In genomic region chr11:58301057-58301456, GRCm38 (mm10) we compare ENCODE assay signal across 8 mouse cellular contexts. TPM values are rescaled to one million over a fixed set of nuclear protein-coding genes. Genes with fewer than 3 reads are reported as not detected.
DNase-seq lines count a peak whose midpoint lies in the region; ATAC-seq and TF ChIP-seq lines count a peak whose summit lies in the region.

No protein-coding gene starts in this region.

- DNase-seq in MEL-GATA-1-ER (ENCODE audit: extremely low read depth, low read depth) = peak; percentile 78
- DNase-seq in cerebellum, adult 2 months = peak; percentile 64 to 74
- peak; percentile 75 to 78 for DNase-seq in heart, postnatal 36 days
- DNase-seq in layer of hippocampus, adult 2 months (ENCODE audit: low spot score in 2 of 2) = peak; percentile 70 to 83
- DNase-seq in lung, adult 2 months = peak; percentile 75
- DNase-seq in thymus, postnatal 10 days (ENCODE audit: low spot score in 2 of 2) = peak; percentile 43 to 52

- ATAC-seq in forebrain, embryonic 16.5 days = peak; percentile 16

- intact Hi-C loops in heart, postnatal 36 days (cut with DNase I) = loop anchor here (2.0 to 5.0 kb wide), 4 partner anchors 64 to 336 kb away; partner anchors contain the start of gene Mrpl22

- no peaks in the 10 kb centered on the region for H3K4me1 ChIP-seq in cerebellum, adult 2 months (ENCODE audit: control insufficient read depth, insufficient read depth, low read length)
- peaks cover 3% of the 10 kb centered on the region for H3K4me1 ChIP-seq in forebrain, embryonic 16.5 days (replicated peaks; ENCODE audit: control insufficient read depth, insufficient read depth, low read length)
- H3K4me1 ChIP-seq in lung, adult 2 months (ENCODE audit: control insufficient read depth, insufficient read depth, low read length) = peaks cover 5% of the 10 kb centered on the region
- H3K4me1 ChIP-seq in olfactory bulb, adult 2 months (ENCODE audit: control insufficient read depth, insufficient read depth, low read length) = peaks cover 2% of the 10 kb centered on the region

- no peak overlapping the region for H3K27ac ChIP-seq in cerebellum, adult 2 months (ENCODE audit: insufficient read depth, low read length)
- H3K27ac ChIP-seq in forebrain, embryonic 16.5 days (ENCODE audit: low read length) = peak overlapping the region; percentile 42
- peak overlapping the region; percentile 85 for H3K27ac ChIP-seq in layer of hippocampus, adult 2 months
- no peak overlapping the region for H3K27ac ChIP-seq in olfactory bulb, adult 2 months (ENCODE audit: insufficient read depth, low read depth, low read length)

- H3K9me3 ChIP-seq in forebrain, embryonic 16.5 days (ENCODE audit: control insufficient read depth, low read length) = no peaks in the 10 kb centered on the region

- 17% methylated on average over 13 of the region's 13 CpGs for WGBS in cerebellum, adult 2 months
- 9% methylated on average over 13 of the region's 13 CpGs for WGBS in forebrain, embryonic 16.5 days
- WGBS in lung, adult 2 months = 14% methylated on average over 13 of the region's 13 CpGs
- WGBS in olfactory bulb, adult 2 months = 13% methylated on average over 13 of the region's 13 CpGs

- peak overlapping the region; percentile 53 for H3K4me2 ChIP-seq in forebrain, embryonic 16.5 days (ENCODE audit: low read length)

- no peaks in the 10 kb centered on the region for H3K27me3 ChIP-seq in cerebellum, adult 2 months (ENCODE audit: control insufficient read depth, insufficient read depth, low read length)
- no peaks in the 10 kb centered on the region for H3K27me3 ChIP-seq in forebrain, embryonic 16.5 days (replicated peaks; ENCODE audit: control insufficient read depth, insufficient read depth, low read length)

- peak overlapping the region; percentile 85 for H3K4me3 ChIP-seq in cerebellum, adult 2 months (replicated peaks; ENCODE audit: insufficient read depth, low read depth, low read length)
- H3K4me3 ChIP-seq in forebrain, embryonic 16.5 days (replicated peaks; ENCODE audit: low read length) = peak overlapping the region; percentile 41
- H3K4me3 ChIP-seq in layer of hippocampus, adult 2 months = peak overlapping the region; percentile 56
- H3K4me3 ChIP-seq in lung, adult 2 months (replicated peaks; ENCODE audit: extremely low read depth, low read depth, low read length) = peak overlapping the region; percentile 62
- H3K4me3 ChIP-seq in olfactory bulb, adult 2 months (ENCODE audit: insufficient read depth, low read depth, low read length) = peak overlapping the region; percentile 21; the same call in 1 of the 2 replicates

- TF ChIP-seq POLR2A in cerebellum, adult 2 months (IDR thresholded peaks at IDR 0.05; ENCODE audit: borderline replicate concordance, insufficient read depth, low read length) = no peak
- TF ChIP-seq POLR2A in lung, adult 2 months (IDR thresholded peaks at IDR 0.05; ENCODE audit: borderline replicate concordance, extremely low read depth, low read depth, low read length) = no peak
- TF ChIP-seq POLR2A in olfactory bulb, adult 2 months (IDR thresholded peaks at IDR 0.05; ENCODE audit: insufficient read depth, low read depth, low read length) = no peak

- no peaks in the 10 kb centered on the region for H3K36me3 ChIP-seq in forebrain, embryonic 16.5 days (ENCODE audit: control insufficient read depth, insufficient read depth)

- TF ChIP-seq CTCF in cerebellum, adult 2 months (IDR thresholded peaks at IDR 0.05; ENCODE audit: borderline replicate concordance, insufficient read depth, low read depth, low read length) = peak; percentile 58
- peak; percentile 78 for TF ChIP-seq CTCF in layer of hippocampus, adult 2 months (conservative IDR thresholded peaks at IDR 0.05)
- peak; percentile 69 for TF ChIP-seq CTCF in lung, adult 2 months (IDR thresholded peaks at IDR 0.05; ENCODE audit: insufficient read depth, low read length)
- TF ChIP-seq CTCF in olfactory bulb, adult 2 months (IDR thresholded peaks at IDR 0.05; ENCODE audit: insufficient read depth, low read depth, low read length) = peak; percentile 70

- peak overlapping the region; percentile 14; the same call in 1 of the 2 replicates for H3K9ac ChIP-seq in forebrain, embryonic 16.5 days (replicated peaks; ENCODE audit: low read depth, low read length)

RNA-seq across cellular contexts. Expression of gene Zfp692, which starts 5.8 kb away (rescaled TPM):
- 74.5 and 81.1 TPM in 2 replicates for polyA plus RNA-seq in cerebellum, adult 2 months (2012; rRNA removed)
- 30.8 and 42.9 TPM in 2 replicates for polyA plus RNA-seq in forebrain, embryonic 16.5 days (2015; fragmentation: Nextera tagmentation; extraction: Ambion mirVana)
- 1 to 10 TPM; 3.1 to 4.0 TPM for total RNA-seq in heart, postnatal 36 days (2021)
- 10 to 100 TPM; 29.2 to 30.9 TPM for total RNA-seq in layer of hippocampus, adult 2 months (2021)
- polyA plus RNA-seq in lung, adult 2 months (2012; rRNA removed) = 17.0 and 24.1 TPM in 2 replicates
- not detected in 2 replicates for polyA plus RNA-seq in olfactory bulb, adult 2 months (2012; ENCODE audit: insufficient read depth, insufficient read length, low replicate concordance, missing spikeins)

RNA-seq across cellular contexts. Expression of gene 4930438A08Rik, which starts 26.5 kb away (rescaled TPM):
- 0.06 TPM in 1 of 2 replicates, not detected in the other for polyA plus RNA-seq in cerebellum, adult 2 months (2012; rRNA removed)
- not detected in 2 replicates for polyA plus RNA-seq in forebrain, embryonic 16.5 days (2015; fragmentation: Nextera tagmentation; extraction: Ambion mirVana)
- not detected for total RNA-seq in heart, postnatal 36 days (2021)
- total RNA-seq in layer of hippocampus, adult 2 months (2021) = not detected
- 0.12 TPM in 1 of 2 replicates, not detected in the other for polyA plus RNA-seq in lung, adult 2 months (2012; rRNA removed)
- not detected in 2 replicates for polyA plus RNA-seq in olfactory bulb, adult 2 months (2012; ENCODE audit: insufficient read depth, insufficient read length, low replicate concordance, missing spikeins)

RNA-seq across cellular contexts. Expression of gene Zfp672, which starts 29.1 kb away (rescaled TPM):
- polyA plus RNA-seq in cerebellum, adult 2 months (2012; rRNA removed) = 45.5 and 45.9 TPM in 2 replicates
- 39.8 and 43.1 TPM in 2 replicates for polyA plus RNA-seq in forebrain, embryonic 16.5 days (2015; fragmentation: Nextera tagmentation; extraction: Ambion mirVana)
- total RNA-seq in heart, postnatal 36 days (2021) = 10 to 100 TPM; 36.4 to 40.8 TPM
- 10 to 100 TPM; 49.1 to 51.0 TPM for total RNA-seq in layer of hippocampus, adult 2 months (2021)
- 30.2 and 30.6 TPM in 2 replicates for polyA plus RNA-seq in lung, adult 2 months (2012; rRNA removed)
- not detected in 2 replicates for polyA plus RNA-seq in olfactory bulb, adult 2 months (2012; ENCODE audit: insufficient read depth, insufficient read length, low replicate concordance, missing spikeins)

RNA-seq across cellular contexts. Expression of gene Sh3bp5l, which starts 29.5 kb away (rescaled TPM):
- polyA plus RNA-seq in cerebellum, adult 2 months (2012; rRNA removed) = 63.3 and 64.5 TPM in 2 replicates
- polyA plus RNA-seq in forebrain, embryonic 16.5 days (2015; fragmentation: Nextera tagmentation; extraction: Ambion mirVana) = 56.6 and 56.9 TPM in 2 replicates
- 10 to 100 TPM; 34.5 to 35.5 TPM for total RNA-seq in heart, postnatal 36 days (2021)
- total RNA-seq in layer of hippocampus, adult 2 months (2021) = 10 to 100 TPM; 52.9 to 56.2 TPM
- polyA plus RNA-seq in lung, adult 2 months (2012; rRNA removed) = 29.4 and 36.5 TPM in 2 replicates
- not detected in 2 replicates for polyA plus RNA-seq in olfactory bulb, adult 2 months (2012; ENCODE audit: insufficient read depth, insufficient read length, low replicate concordance, missing spikeins)

Comparison
In these comparisons a context has a peak if more than half of its experiments do, and no peak if none do; other contexts are left out.
1. H3K27ac ChIP-seq: peak in forebrain, embryonic 16.5 days (single experiment) and layer of hippocampus, adult 2 months (single experiment); none in cerebellum, adult 2 months (single experiment) and olfactory bulb, adult 2 months (single experiment).
2. H3K4me3 ChIP-seq: peak in every context shown above with its lines; median percentile 85 in cerebellum, adult 2 months; 62 in lung, adult 2 months; 56 in layer of hippocampus, adult 2 months; 41 in forebrain, embryonic 16.5 days; 21 in olfactory bulb, adult 2 months.
3. Peak in every context shown above with its lines, with median percentiles within 50 percentile points of each other: DNase-seq and CTCF ChIP-seq.